Mouse (Mus musculus) olfactory bulb, adult 2 months (tissue): Measurements from ENCODE around the gene Fmn2.

Experiments
- CTCF ChIP-seq: fragments of 200-500 bp; IDR thresholded peaks from 2 replicates; pipeline ENCODE4 v1.5.1; 2012; ENCODE audit warnings: low read depth, mild to moderate bottlenecking, low read length, moderate library complexity; ENCODE audit not compliant: insufficient read depth
- POLR2A ChIP-seq: fragments of 200-500 bp; IDR thresholded peaks from 2 replicates; pipeline ENCODE4 v1.6.1; 2012; ENCODE audit warnings: mild to moderate bottlenecking, low read depth, low read length, moderate library complexity; ENCODE audit not compliant: insufficient read depth

DNA sequence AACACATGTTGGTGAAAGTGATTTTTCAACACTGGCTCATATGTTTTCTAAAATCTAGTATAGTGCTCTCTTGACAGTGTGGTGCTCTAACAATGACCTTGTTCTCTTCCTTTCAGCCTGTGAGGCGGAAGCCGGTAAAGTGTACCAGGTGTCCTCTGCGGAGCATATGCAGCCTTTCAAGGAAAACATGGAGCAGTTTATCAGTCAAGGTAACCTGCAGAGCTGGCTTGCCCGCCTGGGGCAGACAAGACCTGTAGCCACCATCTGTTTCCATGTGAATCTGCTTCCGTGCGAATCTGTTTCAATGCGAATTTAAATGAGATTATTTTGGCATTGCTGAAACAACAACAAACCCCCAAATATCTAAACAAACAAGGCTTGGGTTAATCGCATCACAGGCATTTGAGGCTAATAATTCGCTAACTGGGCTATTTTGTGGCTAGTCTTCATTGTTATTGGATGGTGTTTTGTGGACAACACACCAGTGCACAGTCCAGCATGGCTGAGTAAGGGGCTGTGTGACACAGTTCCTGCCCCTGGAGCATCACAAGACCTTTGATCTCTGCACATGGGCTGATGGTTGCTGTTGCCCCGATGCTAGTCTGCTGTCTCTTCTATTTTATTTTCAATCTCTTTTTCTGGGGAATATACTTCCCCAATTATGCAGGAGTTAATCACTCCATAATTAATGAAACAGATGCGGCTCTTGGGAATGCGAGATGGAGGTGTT is 218.3 kb downstream of the Fmn2 start:
- no peak for TF ChIP-seq CTCF
- no peak for TF ChIP-seq POLR2A
